Mouse (Mus musculus): Measurements from ENCODE around the gene Qrich1.

- TF ChIP-seq SRF (IDR thresholded peaks at IDR 0.05; ENCODE audit: control insufficient read depth, insufficient read length, low read depth) (no peak), POLR2A (IDR thresholded peaks at IDR 0.05; ENCODE audit: insufficient read length, low read depth) (no peak), USF1 (IDR thresholded peaks at IDR 0.05; ENCODE audit: low read depth) (no peak), MAX (IDR thresholded peaks at IDR 0.05; ENCODE audit: low read depth) (no peak), TCF12 (IDR thresholded peaks at IDR 0.05; ENCODE audit: insufficient read depth, poor library complexity, severe bottlenecking) (no peak), REST (IDR thresholded peaks at IDR 0.05; ENCODE audit: insufficient read depth, insufficient read length) (no peak), POLR2AphosphoS2 (IDR thresholded peaks at IDR 0.05; ENCODE audit: insufficient read length, low read depth) (no peak), MYOD1 (IDR thresholded peaks at IDR 0.05; ENCODE audit: control insufficient read depth in 1 of 3, insufficient read length in 2 of 3, low read depth in 2 of 3) (no peak), CEBPB (IDR thresholded peaks at IDR 0.05; ENCODE audit: insufficient read depth, poor library complexity, severe bottlenecking) (no peak)
Measured at GRCm38 (mm10) chr9:108499231-108499630, 17.4 kb upstream of the Qrich1 start.
